Mouse (Mus musculus) spleen, postnatal 10 days (tissue): Measurements from ENCODE around the gene Epb42.
"Not testable (repeated sequence)": the region's sequence is repeated elsewhere in the genome, so short reads cannot be mapped to it uniquely, and the experiment has no call there.

Source experiments
- DNase-seq, 2 experiments: peaks; one replicate each; pipeline ENCODE4 v3.0.0; 2021 to 2022; ENCODE audit warnings: low spot score in 2 of 2

Epb42 gene

DNA sequence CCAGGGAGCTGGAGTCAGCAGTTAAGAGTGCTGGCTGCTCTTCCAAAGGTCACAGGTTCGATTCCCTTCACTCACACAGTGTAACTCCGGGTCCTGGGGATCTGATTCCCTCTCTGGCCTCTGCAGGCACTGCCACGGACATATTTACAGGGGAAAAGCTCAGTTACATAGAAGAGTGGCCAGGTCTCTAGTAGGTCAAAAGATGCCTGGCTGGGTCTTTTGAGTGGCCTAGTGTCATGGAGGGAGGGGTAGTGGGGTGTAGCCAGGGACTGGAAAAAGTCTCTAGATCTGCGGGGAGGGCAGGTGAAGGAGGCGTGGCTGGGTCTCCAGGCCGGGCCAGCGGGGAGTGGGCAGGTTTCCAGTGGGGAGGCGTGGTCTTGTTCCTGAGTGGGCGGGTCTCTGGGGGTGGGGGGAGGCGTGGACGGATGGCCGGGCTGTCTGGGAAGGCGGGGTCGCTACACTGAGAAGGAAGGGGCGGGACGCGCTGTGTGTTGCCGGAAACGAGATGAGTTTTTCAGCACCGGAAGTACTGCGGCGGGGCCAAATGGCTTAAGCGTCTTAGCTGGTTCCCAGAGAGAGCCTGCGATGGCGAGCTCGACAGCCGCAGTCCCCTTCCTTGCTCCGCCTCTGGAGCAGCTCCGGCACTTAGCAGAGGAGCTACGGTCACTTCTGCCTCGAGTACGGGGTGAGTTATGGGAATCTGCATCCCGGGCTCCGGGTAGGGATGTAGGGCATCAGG is 28.8 kb downstream of the Epb42 start, which contains the start of gene Ccndbp1:
TSS of gene Ccndbp1 (plus strand) at position 479 of the 739 bp plus-strand sequence.
- peak; percentile 80 to 94 for DNase-seq

DNA sequence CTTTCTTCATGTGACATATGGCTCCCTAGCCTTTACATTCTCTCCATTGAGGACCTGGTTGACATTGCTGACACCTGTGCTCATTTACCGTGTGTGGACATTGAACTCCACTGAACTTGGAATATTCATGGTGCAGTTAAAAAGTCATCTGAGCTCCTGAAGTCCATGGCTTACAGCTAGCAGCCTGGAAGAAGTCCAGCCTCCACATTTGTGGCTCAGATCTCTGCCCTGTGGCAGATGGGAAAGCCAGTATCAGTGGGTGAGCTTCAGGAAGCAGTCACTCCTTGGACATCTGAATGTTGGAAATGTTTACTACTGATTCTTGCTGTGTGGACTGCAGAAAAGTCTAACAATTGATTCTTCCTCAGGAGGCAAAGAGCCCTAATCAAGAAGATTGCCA is 29.9 kb downstream of the Epb42 start:
- no peak for DNase-seq

DNA sequence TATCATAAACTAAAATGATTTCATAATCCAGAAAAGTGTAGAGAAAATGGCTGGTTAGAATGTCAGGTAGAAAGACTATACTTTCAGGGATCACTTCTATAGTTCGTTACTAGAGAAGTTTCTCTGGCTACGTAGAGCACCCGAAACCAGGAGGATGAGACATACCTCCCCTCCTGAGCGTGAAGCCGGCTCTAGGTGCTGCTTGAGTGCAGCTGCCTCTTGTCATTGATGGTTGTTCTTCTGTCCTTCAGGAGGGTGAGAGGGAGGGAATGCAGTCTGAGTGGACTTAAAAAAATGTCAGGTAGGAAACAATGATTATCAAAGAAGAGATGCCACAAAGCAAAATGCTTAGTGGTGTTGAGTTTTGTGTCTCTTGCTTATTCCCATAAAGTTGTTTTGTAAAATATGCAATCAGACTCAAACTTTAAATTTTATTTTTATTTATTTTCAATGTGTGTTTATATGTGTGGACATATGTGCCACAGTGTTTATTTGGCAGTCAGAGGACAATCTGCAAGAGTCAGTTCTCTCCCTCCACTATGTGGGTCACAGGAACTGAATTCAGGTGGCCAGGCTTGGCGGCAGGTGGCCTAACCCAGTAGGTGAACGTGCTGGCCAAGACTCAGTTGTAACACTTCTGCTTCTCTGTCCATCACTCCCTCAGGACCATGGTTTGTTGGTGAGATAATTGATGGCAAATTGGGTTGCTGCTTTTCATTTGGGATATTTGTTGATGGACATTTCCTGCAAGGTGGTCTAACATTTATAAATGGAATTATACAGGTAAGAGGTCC is 32.7 kb downstream of the Epb42 start:
- no peak for DNase-seq

DNA sequence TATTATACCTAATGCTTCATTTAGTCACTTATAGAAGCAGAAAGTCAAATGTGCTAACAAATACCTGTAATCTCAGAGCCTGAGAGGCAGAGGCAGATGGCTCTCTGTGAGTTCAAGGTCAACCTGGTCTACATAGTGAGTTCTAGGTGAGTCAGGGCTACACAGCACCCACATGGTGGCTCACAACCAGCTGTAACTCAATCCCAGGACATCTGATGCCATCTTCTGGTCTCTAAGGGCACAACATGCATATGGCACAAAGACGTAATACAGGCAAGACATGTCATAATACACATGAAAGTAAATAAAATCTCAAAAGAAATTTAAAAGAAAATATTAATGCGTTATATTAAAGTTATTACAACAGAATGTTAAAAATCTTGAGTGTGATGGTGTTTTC is 33.3 kb downstream of the Epb42 start:
- no peak for DNase-seq

DNA sequence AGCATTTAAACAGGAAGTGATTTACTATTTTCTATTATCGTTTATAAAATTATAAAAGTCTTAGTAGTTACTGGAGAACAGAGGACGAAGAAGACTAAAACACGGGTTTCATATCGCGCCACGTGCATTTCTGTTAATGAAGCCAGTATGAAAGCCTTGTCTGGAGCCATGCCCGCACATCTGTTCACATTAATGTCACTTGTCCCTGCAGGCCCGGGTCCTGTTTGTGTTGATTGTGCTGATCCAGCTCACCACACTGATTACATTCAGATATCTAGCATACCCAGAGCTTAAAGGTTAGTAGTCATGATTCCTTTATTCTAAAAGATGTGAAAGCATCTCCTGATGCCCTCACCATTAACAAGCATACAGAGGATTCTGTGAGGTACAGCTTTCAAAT is 38.0 kb downstream of the Epb42 start:
- peak in 1 of 2 experiments; percentile 42 for DNase-seq

DNA sequence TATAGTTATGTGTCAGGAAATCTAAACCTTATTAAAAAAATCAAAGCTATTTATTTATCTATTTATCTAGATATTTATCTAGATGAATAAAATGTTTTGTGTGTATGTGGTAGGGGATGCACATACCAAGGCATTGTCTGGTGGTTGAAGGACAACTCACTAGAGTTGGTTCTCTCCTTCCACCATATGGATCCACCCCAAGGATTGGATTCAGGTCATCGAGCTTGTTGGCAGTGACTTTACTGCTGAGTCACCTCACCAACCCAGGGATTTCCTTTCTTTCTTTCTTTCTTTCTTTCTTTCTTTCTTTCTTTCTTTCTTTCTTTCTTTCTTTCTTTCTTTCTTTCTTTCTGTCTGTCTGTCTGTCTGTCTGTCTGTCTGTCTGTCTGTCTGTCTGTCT is 40.3 kb downstream of the Epb42 start:
- not testable (repeated sequence) for DNase-seq

DNA sequence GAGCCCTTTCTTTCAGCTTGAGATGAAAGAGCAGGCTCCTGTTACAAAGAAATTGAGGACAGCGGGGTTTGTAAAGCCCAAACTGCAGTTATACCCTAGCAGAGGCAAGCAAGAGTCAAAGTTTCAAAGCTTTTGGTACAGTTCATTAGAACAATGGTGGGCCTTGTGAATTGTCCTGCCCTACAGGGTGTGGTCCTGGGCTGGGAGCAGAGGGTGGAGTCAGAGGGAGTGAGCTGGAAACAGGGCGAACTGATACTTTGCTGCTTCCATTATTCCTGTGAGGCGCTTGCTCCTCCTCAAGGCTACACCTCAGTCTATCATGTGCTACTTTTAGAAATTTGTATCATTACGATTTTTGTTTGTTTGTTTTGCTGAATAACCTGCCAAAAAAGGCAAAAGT is 45.7 kb downstream of the Epb42 start:
- no peak for DNase-seq

DNA sequence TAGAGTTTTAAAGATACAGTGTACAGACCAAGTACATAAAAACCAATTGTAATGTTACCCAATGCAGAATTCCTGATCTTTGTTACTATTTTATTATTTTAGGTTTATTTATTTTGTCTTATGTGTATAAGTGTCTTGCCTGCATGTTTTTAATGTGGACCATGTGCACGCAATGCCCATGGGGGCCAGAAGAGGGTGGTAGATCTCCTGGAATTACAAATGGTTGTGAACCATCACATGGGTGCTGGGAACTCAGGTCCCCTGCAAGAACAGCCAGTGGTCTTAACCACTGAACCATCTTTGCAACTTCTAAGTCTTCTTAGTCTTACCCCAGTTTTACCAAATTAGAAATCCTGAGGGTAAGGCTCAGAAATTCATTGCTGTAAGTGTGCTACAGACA is 51.6 kb downstream of the Epb42 start:
- peak in 1 of 2 experiments; percentile 43 for DNase-seq

DNA sequence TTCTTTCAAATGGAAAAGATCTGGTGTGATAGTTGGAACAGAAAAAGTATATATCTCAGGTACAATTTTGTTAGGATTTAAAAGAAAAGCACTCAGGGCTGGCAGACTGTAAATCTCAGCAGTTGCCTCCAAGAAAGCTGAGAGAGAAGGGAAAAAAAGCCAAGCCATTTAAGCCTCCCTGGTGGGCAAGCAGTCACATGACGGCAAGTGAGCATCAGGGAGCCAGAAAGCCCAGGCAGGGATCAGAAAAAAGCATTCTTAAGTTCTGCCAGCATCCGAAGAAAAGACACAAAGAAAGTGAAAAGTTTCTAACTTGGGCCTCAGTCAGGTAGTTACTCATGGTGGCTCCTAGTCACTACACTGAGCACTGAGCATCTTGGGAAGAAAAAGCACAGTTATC is 53.3 kb downstream of the Epb42 start:
- no peak for DNase-seq

DNA sequence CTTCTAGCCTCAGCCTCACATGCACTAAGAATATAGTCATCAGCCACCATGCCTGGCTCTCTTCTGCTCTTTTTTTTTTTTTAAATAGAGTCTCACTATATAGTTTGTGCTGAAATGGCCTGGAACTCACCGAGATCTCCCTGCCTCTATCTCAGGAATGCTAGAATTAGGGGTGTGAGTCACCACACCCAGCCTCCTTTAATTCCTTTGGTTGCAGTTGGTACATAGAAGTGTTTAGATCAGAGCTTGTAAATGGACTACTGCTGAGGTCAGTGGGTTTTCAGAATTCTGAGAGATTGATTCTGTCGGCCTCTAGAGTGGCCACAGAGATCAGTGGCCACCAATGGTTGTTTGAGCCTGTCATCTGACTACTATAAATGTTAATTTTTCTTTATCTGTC is 56.0 kb downstream of the Epb42 start:
- no peak for DNase-seq

DNA sequence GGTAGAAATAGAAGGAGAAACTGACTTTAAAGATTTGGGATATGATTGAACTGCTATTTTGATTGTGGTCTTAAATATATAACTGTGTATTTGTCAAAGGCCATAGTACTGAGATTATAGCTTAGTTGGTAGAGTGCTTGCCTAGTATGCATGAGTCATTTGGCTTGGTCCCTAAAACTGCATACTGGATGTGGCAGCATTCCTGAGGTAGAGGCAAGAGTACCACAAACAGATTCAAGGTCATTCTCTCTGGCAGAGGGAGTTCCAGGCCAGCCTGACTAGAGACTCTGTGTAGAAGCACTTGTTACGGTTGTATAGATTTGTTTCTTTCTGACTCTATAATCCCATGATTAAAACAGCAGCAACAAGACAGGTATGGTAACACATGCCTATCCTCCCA is 57.1 kb downstream of the Epb42 start:
- DNase-seq = no peak

DNA sequence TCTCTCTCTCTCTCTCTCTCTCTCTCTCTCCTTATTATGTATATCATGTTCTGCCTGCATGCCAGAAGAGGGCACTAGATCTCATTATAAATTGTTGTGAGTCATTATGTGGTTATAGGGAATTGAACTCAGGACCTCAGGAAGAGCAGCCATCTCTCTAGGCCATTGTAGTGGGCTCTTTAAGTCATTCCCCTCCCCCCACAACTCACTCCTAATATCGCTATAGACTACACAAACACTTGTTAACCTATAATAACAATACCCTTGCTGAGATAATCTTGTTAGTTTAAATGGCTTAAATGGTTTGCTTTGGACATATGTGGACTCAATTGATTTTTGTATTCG is 58.2 kb downstream of the Epb42 start:
- DNase-seq = no peak

DNA sequence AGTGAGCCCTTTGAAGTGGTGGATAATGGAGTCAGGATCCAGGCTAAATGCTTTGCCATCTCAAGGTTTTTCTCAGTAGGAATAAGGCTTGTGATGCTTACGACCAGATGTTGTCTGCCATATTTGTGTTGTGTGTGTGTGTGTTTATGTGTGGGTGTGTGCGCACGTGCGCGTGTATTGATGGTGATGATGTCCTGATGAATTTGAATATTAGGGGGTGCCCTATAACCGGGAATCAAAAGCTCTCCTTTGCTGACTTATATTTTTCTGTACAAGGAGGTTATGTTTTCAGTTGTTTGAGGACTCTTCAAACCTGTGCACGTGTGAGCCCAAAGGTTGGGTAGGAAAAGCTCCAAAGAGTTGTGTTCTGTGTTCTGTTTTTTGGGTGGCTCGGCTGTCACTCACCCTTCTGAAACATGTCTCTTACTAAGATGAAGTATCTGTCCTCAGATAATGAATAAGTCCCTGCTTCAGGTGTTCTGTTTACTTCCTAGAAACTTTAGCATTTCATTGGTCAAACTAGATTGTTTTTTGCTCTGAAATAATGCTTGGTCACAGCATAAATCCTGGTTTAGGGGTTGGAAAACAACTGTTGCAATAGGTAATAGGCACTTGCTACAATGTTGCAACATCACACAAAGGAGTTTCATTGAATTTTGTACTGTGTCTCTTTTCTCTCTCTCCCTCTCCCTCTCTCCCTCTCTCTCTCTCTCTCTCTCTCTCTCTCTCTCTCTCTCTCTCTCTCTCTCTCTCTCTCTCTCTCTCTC is 58.8 kb downstream of the Epb42 start:
- no peak for DNase-seq

DNA sequence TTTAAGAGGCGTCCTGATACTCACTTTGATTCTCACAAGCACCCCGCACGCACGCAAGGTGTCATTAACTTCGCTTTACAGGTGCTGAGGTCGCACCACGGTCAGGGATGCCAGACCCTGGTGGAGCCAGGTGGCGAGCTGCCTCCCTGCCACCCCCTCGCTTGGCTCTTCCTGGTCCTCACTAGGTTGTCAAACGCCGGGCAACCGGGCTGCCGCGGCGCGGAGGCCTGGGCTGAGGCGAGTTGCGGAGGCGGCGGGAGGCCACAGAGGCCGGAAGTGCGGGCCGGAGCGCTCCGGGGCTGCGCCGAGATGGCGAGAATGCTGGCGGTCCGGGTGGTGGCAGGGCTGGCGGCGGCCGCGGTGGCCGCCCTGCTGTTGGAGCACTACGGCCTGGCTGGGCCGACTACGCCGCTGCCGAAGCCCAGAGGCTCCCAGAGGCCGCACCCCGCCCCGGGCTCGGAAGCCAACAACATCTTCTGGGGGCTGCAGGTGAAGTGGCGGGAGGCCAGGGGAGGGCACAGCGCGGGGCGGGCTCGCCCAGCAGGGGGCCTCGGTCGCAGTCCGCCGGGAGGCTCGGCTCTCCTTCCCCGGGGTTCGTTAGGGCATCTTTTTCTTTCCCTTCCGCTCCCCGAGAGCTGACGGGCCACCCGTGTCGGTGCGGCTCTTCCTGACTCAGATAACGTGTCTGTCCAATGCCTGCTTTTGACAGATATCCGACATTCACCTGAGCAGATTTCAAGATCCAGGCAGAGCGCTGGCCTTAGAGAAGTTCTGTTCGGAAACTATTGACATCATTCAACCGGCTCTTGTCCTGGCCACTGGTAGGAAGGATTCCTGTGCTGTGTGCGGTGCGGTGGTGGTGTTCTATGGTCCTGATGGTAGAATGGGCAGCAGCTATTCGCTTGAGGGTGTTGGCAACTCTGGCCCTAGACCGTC is 59.6 kb downstream of the Epb42 start, which contains the start of gene Tmem62:
TSS of gene Tmem62 (plus strand) at position 28 of the 936 bp plus-strand sequence.
- DNase-seq = peak; percentile 82 to 87

DNA sequence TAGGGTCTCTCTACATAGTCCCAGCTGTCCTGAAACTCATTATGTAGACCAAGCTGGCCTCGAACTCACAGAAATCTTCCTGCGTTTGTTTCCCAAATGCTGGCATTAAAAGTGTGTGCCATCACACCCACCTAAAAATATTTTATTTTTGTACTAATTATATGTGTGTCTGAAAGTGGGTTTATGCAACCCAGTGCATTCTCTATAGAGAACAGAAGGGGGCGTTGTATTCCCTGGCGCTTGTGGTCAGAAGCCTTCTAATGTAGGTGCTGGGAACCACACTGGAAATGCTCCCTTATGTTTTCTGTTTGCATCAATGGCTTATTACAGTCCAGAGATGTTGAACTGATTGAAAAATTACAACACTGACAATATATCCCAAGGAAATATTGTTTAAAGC is 60.6 kb downstream of the Epb42 start:
- peak in 1 of 2 experiments; percentile 39 for DNase-seq

DNA sequence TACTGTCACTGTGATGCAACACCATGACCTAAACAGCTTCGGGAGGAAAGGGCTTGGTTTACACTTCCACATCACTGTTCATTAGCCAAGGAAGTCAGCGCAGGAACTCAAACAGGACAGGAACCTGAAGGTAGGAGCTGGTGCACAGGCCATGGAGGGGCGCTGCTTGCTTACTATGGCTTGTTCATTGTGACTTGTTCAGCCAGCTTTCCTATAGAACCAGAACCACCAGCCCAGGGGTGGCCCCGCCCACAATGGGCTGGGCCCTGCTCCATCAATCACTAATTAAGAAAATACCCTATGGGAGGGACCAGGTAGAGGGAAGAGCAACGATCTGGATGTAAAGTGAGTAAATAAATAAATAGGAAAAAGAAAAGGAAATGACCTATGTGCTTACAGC is 63.9 kb downstream of the Epb42 start:
- peak in 1 of 2 experiments; percentile 32 for DNase-seq

DNA sequence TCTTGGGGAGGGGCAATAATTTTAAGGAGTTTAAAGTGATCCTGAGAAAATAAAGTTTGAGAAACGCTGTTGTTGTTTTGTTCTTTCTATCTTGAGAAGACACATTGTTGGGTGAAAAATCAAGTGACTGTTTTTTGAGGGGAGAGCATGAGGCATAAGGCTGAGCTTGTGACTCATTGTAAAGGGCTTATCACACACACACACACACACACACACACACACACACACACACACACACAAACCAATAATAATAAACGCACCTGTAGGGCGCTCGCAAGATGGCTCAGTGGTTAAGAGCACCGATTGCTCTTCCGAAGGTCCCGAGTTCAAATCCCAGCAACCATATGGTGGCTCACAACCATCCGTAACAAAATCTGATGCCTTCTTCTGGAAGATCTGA is 64.6 kb downstream of the Epb42 start:
- not testable (repeated sequence) for DNase-seq

DNA sequence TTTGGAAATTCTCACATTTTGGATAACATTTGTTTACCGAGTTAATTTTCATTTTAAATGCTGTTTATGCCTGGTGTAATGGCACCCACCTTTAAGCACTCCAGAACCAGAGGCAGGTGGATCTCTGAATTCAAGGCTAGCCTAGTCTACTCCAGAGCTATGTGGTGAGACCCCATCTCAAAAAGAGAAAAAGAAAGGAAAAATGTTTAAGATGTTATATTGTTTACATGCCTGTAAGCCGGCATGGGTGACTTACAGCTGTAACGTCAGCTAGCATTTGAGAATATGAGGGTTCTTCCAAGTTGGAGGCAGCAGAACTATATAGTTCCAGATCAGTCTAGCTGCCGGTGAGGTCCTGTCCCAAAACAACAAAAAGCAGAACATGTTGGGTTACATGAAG is 65.1 kb downstream of the Epb42 start:
- DNase-seq = no peak

DNA sequence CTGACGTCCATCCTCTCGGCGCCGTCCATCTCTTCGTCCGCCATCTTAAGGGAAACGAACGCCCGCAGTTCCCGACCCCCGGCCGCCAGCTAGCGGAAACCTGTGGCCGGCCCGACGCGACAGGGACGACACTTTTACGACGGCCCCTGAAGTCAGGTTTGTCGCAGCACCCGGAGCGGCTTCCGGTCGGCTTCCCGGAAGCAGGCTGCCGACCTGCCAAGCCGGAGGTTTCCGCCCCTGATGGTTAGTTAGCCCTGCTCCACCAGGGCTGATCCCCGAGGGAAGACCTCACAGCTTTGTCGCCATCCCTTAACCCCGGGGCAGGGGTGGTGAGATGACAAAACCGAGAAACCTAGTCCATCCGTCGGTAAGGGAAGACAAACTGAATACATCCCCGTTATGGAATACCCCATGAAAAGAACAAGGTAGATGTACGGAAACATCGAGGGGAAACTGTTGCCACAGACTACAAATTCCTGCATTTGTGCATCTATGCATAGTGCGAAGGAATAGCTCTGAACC is 66.3 kb downstream of the Epb42 start, which contains the start of gene Ubr1:
TSS of gene Ubr1 (minus strand) at position 157 of the 522 bp plus-strand sequence.
- DNase-seq = peak; percentile 84 to 92

DNA sequence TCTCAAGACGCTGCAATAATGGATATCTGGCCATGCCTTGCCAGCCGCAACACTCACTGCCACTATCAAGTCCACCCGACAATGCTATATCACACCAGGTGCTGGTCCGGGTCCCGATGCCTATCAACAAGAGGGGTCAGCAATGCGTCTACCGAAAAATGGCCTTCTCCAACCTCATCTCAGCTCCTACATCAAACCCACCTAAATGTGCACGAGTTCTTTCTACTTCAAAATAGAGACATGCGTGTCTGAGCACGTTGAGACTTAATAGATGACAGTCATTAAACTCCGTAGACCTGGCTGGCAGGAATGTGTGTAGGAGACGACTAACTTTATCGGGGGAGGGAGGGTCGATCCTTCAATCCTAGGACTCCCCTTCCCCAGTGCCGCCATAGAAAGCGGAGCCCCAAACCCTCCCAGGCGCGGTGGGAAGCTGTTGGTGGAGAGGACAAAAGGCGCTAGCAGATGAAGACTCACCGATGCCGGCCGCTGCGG is 66.8 kb downstream of the Epb42 start:
- peak; percentile 39 to 55 for DNase-seq
